Mouse (Mus musculus) thymus, adult 2 months (tissue): ENCODE data around the gene Atp2b2.

Source experiments
- CTCF ChIP-seq: fragments of 200-500 bp; IDR thresholded peaks from 2 replicates; pipeline ENCODE4 v1.5.1; 2012; ENCODE audit warnings: mild to moderate bottlenecking, control low read depth, low read length, moderate library complexity, borderline replicate concordance; ENCODE audit not compliant: control insufficient read depth, poor library complexity, insufficient read depth; ENCODE audit errors: extremely low read depth
- POLR2A ChIP-seq: fragments of 200-500 bp; IDR thresholded peaks from 2 replicates; pipeline ENCODE4 v1.6.1; 2012; ENCODE audit warnings: mild to moderate bottlenecking, low read length, control low read depth, moderate library complexity; ENCODE audit not compliant: control insufficient read depth, poor library complexity, insufficient read depth; ENCODE audit errors: extremely low read depth

DNA sequence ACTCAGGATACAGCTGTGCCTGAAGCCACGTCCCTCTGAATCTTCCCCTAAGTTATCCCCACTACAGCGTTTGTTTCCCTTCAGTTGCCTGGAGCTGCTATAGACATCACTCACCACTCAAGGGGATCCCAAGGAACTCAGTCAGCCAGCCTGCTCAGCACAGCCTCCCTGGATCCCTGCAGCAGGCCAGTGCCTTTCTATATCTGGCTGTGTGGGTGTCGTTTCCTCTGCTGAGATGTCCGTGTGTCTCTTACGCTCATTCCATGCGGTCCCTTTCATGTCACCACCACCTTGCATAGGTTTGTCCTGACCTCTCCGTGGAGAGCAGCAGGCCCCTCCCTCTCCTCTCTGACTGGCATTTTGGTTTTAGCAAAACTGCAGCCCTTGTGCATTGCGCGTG is 171.6 kb downstream of the Atp2b2 start:
- TF ChIP-seq CTCF (no peak), POLR2A (no peak)
